Mouse (Mus musculus) G1E (cell line): Measurements from ENCODE around the gene Crebbp. TPM values are rescaled to one million over a fixed set of nuclear protein-coding genes. Genes with fewer than 3 reads are reported as not detected.

Experiments
- ATAC-seq: 2 replicates; pipeline ENCODE4 v1.8.0; 2016; ENCODE audit warnings: mild to moderate bottlenecking; ENCODE audit not compliant: insufficient number of reproducible peaks, poor library complexity, low FRiP score, severe bottlenecking; ENCODE audit errors: extremely low read depth
- DNase-seq: peaks from one replicate; pipeline ENCODE4 v3.0.0; 2012; ENCODE audit warnings: low spot score
- H3K27me3 ChIP-seq: 2 replicates; pipeline ENCODE4 v1.6.1; 2012; ENCODE audit warnings: mild to moderate bottlenecking, low read length, inconsistent platforms; ENCODE audit not compliant: insufficient read depth
- H3K36me3 ChIP-seq: replicated peaks from 2 replicates; pipeline ENCODE3; 2012; ENCODE audit warnings: mild to moderate bottlenecking, inconsistent platforms
- H3K4me1 ChIP-seq: 2 replicates; pipeline ENCODE4 v1.6.1; 2012; ENCODE audit warnings: low read depth, low read length, inconsistent platforms, mixed read lengths; ENCODE audit not compliant: insufficient read depth
- H3K4me3 ChIP-seq: 2 replicates; pipeline ENCODE4 v1.5.1; 2012; ENCODE audit warnings: low read depth, mild to moderate bottlenecking, inconsistent platforms, low read length, moderate library complexity, mixed read lengths
- H3K9me3 ChIP-seq: replicated peaks from 2 replicates; pipeline ENCODE4 v1.6.1; 2012; ENCODE audit warnings: inconsistent platforms
- CTCF ChIP-seq: IDR thresholded peaks from 2 replicates; pipeline ENCODE4 v1.5.1; 2012; ENCODE audit warnings: low read depth, low read length, inconsistent platforms, mixed read lengths
- GATA1 ChIP-seq: IDR thresholded peaks from 2 replicates; pipeline ENCODE4 v1.6.1; 2012; ENCODE audit warnings: borderline replicate concordance, low read length, inconsistent platforms, mixed read lengths
- GATA2 ChIP-seq: IDR thresholded peaks from 2 replicates; pipeline ENCODE4 v1.6.1; 2012; ENCODE audit warnings: low read depth, low read length, inconsistent platforms, borderline replicate concordance
- POLR2AphosphoS5 ChIP-seq: IDR thresholded peaks from 2 replicates; pipeline ENCODE4 v1.6.1; 2012; ENCODE audit warnings: low read depth, low read length, inconsistent platforms; ENCODE audit not compliant: insufficient replicate concordance
- TAL1 ChIP-seq: conservative IDR thresholded peaks from 2 replicates; pipeline ENCODE4 v1.6.1; 2012; ENCODE audit warnings: low read depth, low read length, inconsistent platforms, mixed read lengths
- polyA plus RNA-seq: library from polyadenylated mRNA; stranded (reverse); fragments of >175 nt; gene quantifications from 2 replicates; pipeline ENCODE4 v1.2.3, GENCODE M21; 2012
- total RNA-seq, 2 experiments: library from RNA; stranded (forward) in 1 of 2; stranded (reverse) in 1 of 2; fragments of 200-1000 nt in 1 of 2; fragments of >200 nt in 1 of 2; fragmentation: Nextera tagmentation in 1 of 2; gene quantifications; 2 replicates each; pipeline ENCODE4 v1.2.3; 2014 to 2017

Gene Crebbp
- total and polyA plus RNA-seq, 3 experiments = 8.6 to 92.8 (median 13.9) TPM

DNA sequence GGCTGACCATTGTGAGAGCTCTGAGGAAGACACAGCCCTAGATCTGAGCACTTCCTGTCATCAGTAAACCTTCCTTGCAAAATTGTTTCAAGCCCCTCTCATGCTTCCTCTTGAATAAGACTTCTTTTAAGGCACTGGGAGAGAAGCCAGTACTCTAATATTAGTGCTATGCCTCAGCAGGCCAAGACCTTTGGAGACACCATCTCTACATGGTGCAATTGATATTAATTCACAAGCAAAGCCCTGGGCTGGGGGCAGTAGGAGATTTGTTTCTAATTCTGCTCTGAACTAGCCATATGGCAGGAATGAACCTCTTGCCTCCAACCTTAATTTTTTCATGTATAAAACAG lies 52.9 kb downstream of the Crebbp start:
- Histone ChIP-seq H3K4me3 (no peak overlapping the region), H3K27me3 (no peaks in the 10 kb centered on the region), H3K9me3 (no peaks in the 10 kb centered on the region), H3K36me3 (peaks cover 13% of the 10 kb centered on the region), H3K4me1 (0 out of 2 replicates have a peak, but pooled peaks cover 2% of the 10 kb centered on the region)
- DNase-seq (no peak), ATAC-seq (no peak)
- TF ChIP-seq GATA2 (no peak), TAL1 (no peak), GATA1 (no peak), CTCF (no peak), POLR2AphosphoS5 (no peak)

DNA sequence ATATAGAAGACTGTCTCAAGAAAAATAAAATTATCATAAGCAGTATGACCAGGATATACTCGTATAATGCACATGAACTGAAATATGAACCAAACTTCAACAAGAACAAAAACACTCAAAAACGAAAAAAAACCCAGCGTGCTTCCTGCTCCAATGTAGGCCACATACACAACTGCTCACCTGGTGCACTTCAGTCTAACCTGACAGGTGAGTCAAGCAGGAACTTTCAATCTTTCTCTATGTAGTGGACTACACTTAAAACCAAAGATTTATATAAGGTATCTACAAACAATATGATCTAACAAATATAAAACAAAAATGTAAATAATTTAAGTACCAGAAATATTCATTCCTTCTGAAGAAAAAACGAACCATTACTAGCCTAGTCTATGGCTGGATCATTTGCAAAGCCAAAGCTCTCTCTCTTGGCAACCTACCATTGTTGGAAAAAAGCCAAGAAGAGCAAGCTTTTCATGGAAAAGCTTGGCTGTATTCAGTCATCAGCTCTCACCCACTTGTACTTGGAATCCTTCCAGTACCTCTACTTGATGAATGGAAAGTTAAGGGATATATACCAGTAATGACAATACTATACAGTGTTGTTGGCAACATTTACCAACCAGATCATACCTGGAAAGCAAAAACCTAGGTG lies 53.4 kb downstream of the Crebbp start:
- no peak for DNase-seq
- H3K9me3 ChIP-seq = no peaks in the 10 kb centered on the region
- H3K36me3 ChIP-seq = peaks cover 13% of the 10 kb centered on the region
- ATAC-seq = no peak
- TF ChIP-seq CTCF (no peak), GATA1 (no peak), POLR2AphosphoS5 (no peak), GATA2 (no peak), TAL1 (no peak)
- H3K4me1 ChIP-seq = 0 out of 2 replicates have a peak, but pooled peaks cover 2% of the 10 kb centered on the region
- no peaks in the 10 kb centered on the region for H3K27me3 ChIP-seq
- no peak overlapping the region for H3K4me3 ChIP-seq

DNA sequence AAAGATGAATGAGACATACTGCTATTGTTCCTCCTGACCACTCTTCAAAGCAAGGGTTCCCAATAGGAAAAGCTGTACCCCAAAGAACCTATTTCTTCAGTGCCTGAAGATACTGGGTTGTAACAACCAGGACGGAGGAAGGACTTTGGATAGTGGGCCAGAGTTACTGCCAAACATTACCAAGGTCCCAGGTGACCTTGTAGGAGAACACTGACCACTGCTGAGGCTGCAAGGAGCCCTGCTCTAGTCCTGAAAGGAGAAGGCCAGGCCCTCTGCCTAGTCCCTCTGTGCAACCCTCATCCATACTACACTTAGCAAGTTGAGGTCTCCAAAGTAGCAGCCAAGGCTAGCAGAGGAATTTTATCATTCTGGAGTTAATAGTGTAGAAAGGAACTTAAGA lies 60.7 kb downstream of the Crebbp start:
- Histone ChIP-seq H3K4me3 (no peak overlapping the region), H3K27me3 (no peaks in the 10 kb centered on the region), H3K9me3 (no peaks in the 10 kb centered on the region), H3K36me3 (peaks cover 52% of the 10 kb centered on the region), H3K4me1 (peaks cover 9% of the 10 kb centered on the region; the same call in 1 of the 2 replicates)
- ATAC-seq = no peak
- no peak for DNase-seq
- TF ChIP-seq TAL1 = no peak
- TF ChIP-seq POLR2AphosphoS5 = no peak
- no peak for TF ChIP-seq GATA1
- no peak for TF ChIP-seq GATA2
- no peak for TF ChIP-seq CTCF

DNA sequence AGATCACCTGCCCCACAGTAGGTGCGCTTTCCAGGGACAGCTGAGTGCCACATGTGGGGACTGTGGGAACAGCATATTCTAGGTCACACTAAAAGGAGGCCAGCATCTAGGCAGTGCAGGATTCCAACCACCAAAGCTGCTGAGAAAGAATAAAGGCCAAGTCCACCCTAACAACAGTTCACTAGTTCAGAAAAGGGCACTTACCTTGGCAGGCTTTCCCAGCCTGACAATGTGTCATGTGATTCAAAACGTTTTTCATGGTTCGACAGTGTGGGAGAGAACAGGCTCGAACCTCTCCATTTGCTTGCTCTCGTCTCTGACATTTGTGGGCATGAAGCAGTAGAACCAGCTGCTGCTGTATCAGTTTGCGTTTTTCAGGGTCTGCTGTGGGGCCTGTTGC lies 75.3 kb downstream of the Crebbp start:
- DNase-seq (no peak), ATAC-seq (no peak)
- no peaks in the 10 kb centered on the region for H3K9me3 ChIP-seq
- peaks cover 49% of the 10 kb centered on the region for H3K36me3 ChIP-seq
- H3K4me3 ChIP-seq = no peak overlapping the region
- no peaks in the 10 kb centered on the region for H3K27me3 ChIP-seq
- H3K4me1 ChIP-seq = 0 out of 2 replicates have a peak, but pooled peaks cover 3% of the 10 kb centered on the region
- TF ChIP-seq TAL1 (no peak), GATA2 (no peak), CTCF (no peak), GATA1 (no peak), POLR2AphosphoS5 (no peak)

DNA sequence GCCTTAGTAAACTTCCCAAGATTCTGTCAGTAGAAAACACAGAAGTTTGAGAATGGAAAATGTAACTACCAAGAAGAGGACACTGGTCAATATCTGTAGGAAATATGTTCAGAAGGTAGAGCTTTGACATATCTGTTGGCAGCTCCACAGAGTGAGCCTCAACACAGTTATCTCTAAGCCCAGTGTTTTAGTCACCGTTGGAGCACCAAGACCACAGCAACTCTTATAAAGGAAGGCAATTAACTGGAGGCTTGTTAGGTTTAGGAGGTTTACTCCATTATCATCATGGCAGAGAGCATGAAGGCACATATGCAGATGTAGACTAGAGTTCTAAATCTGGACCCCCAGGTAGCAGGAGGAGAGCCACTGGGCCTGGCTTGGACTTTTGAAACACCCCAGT lies 80.0 kb downstream of the Crebbp start:
- Histone ChIP-seq H3K36me3 (peaks cover 52% of the 10 kb centered on the region), H3K4me3 (no peak overlapping the region), H3K27me3 (no peaks in the 10 kb centered on the region), H3K9me3 (no peaks in the 10 kb centered on the region), H3K4me1 (no peaks in the 10 kb centered on the region)
- DNase-seq = no peak
- no peak for TF ChIP-seq GATA1
- no peak for ATAC-seq

DNA sequence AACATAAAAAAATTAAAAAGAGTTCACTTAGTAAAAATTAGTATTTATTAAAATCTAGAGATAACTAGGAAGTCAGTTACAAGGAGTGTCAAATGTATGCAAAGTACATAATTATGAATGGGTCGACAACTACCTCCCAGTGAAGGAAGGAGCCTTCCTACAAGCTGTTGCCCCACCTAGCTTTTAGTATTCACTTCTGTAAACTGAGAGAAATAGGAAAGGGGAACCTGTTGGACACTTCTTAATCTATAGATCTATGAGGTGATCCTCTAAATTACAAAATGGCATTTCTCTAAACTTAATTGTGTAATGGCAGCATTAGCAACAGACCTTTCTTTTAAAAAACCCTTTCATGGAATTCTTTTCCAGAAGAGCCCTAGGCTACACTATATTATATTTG lies 84.9 kb downstream of the Crebbp start:
- Histone ChIP-seq H3K36me3 (peaks cover 61% of the 10 kb centered on the region), H3K27me3 (no peaks in the 10 kb centered on the region), H3K4me3 (no peak overlapping the region), H3K4me1 (no peaks in the 10 kb centered on the region), H3K9me3 (no peaks in the 10 kb centered on the region)
- TF ChIP-seq TAL1 = no peak
- no peak for TF ChIP-seq GATA1
- TF ChIP-seq CTCF = no peak
- no peak for TF ChIP-seq GATA2
- TF ChIP-seq POLR2AphosphoS5 = no peak
- no peak for ATAC-seq
- DNase-seq = no peak

DNA sequence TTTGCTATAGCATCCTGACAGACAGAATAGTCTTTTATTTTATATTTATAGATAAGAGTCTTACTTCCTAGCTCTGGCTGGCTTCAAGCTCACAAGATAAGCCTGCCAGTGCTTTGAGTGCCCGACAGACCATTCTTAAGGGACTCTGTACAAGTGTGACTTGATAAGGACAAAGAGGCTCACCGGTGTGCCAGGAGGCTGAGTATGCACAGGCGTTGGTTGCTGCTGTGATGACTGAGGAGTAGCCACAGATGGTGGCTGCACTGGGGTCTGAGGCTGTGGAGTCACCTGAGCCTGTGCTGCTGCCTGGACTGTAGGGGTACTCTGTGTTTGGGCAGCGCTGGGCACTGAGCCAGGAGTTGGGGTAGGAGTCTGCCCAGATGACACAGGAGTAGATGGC lies 96.7 kb downstream of the Crebbp start:
- Histone ChIP-seq H3K9me3 (no peaks in the 10 kb centered on the region), H3K4me1 (no peaks in the 10 kb centered on the region), H3K36me3 (peaks cover 85% of the 10 kb centered on the region), H3K27me3 (no peaks in the 10 kb centered on the region), H3K4me3 (no peak overlapping the region)
- DNase-seq (no peak), ATAC-seq (no peak)
- TF ChIP-seq CTCF (no peak), POLR2AphosphoS5 (no peak), TAL1 (no peak), GATA1 (no peak), GATA2 (no peak)
